ENCODE assay signal across 8 mouse cellular contexts in the genomic region with DNA sequence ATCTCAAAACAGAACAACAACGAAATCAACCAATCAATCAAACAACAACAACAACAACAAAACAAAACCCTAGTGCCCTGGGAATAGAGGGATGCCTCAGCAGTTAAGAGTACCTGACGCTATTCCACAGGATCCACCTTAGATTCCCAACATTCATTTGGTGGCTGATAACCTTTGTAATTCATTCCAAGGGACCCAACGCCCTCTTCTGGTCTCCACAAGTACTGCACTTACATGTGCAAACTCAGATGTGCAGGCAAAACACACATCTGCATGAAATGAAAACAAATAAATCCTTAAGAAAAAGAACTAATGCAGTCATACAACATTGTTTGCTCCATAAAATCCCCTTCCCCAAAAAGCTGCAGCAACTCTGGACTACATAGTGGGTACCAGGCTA. TPM values are rescaled to one million over a fixed set of nuclear protein-coding genes. Genes with fewer than 3 reads are reported as not detected.
DNase-seq lines count a peak whose midpoint lies in the region; ATAC-seq and TF ChIP-seq lines count a peak whose summit lies in the region.

No protein-coding gene starts in this region.

- H3K4me2 ChIP-seq in hindbrain, embryonic 11.5 days (replicated peaks; ENCODE audit: low read depth, low read length): no peak overlapping the region

- 35% methylated on average over 3 of the region's 3 CpGs for WGBS in hindbrain, embryonic 11.5 days
- WGBS in hindbrain, embryonic 10.5 days: 30% methylated on average over 3 of the region's 3 CpGs
- 41% methylated on average over 3 of the region's 3 CpGs for WGBS in olfactory bulb, adult 2 months

- peak; percentile 49 for DNase-seq in hindbrain, embryonic 11.5 days (ENCODE audit: low spot score)
- no peak for DNase-seq in hindbrain, embryonic 10.5 days (ENCODE audit: low spot score)
- DNase-seq in ovary, postnatal 14 days (ENCODE audit: low spot score): peak; percentile 22
- DNase-seq in ovary, postnatal 10 days (ENCODE audit: low spot score): no peak
- peak; percentile 77 for DNase-seq in R1 (ENCODE audit: low read depth, low spot score)
- no peak for DNase-seq in left cerebral cortex, postnatal 4 days

- no peak overlapping the region for H3K4me3 ChIP-seq in hindbrain, embryonic 11.5 days (ENCODE audit: low read depth, low read length)
- no peak overlapping the region for H3K4me3 ChIP-seq in hindbrain, embryonic 10.5 days
- no peak overlapping the region for H3K4me3 ChIP-seq in olfactory bulb, adult 2 months (ENCODE audit: insufficient read depth, low read depth, low read length)

- H3K9ac ChIP-seq in hindbrain, embryonic 11.5 days (ENCODE audit: low read depth, low read length): no peak overlapping the region

- no peaks in the 10 kb centered on the region for H3K9me3 ChIP-seq in hindbrain, embryonic 11.5 days (ENCODE audit: control insufficient read depth, low read length)
- H3K9me3 ChIP-seq in hindbrain, embryonic 10.5 days: no peaks in the 10 kb centered on the region

- intact Hi-C loops in left cerebral cortex, postnatal 4 days (cut with DNase I): loop anchor here (10.0 kb wide), 2 partner anchors 344 to 424 kb away; no protein-coding TSS in a partner anchor

- no peaks in the 10 kb centered on the region for H3K27me3 ChIP-seq in hindbrain, embryonic 11.5 days (ENCODE audit: control insufficient read depth, insufficient read depth, low read length)
- H3K27me3 ChIP-seq in hindbrain, embryonic 10.5 days (ENCODE audit: insufficient read depth, poor library complexity, severe bottlenecking): no peaks in the 10 kb centered on the region

- no peaks in the 10 kb centered on the region for H3K36me3 ChIP-seq in hindbrain, embryonic 11.5 days (ENCODE audit: control insufficient read depth, insufficient read depth, low read length)
- no peaks in the 10 kb centered on the region for H3K36me3 ChIP-seq in hindbrain, embryonic 10.5 days

- TF ChIP-seq POLR2A in olfactory bulb, adult 2 months (IDR thresholded peaks at IDR 0.05; ENCODE audit: insufficient read depth, low read depth, low read length): no peak

- TF ChIP-seq CTCF in olfactory bulb, adult 2 months (IDR thresholded peaks at IDR 0.05; ENCODE audit: insufficient read depth, low read depth, low read length): no peak

- no peaks in the 10 kb centered on the region for H3K4me1 ChIP-seq in hindbrain, embryonic 11.5 days (replicated peaks; ENCODE audit: control insufficient read depth, insufficient read depth, low read length)
- H3K4me1 ChIP-seq in hindbrain, embryonic 10.5 days (replicated peaks): no peaks in the 10 kb centered on the region
- peaks cover 2% of the 10 kb centered on the region; the same call in 1 of the 2 replicates for H3K4me1 ChIP-seq in olfactory bulb, adult 2 months (ENCODE audit: control insufficient read depth, insufficient read depth, low read length)

- no peak overlapping the region for H3K27ac ChIP-seq in hindbrain, embryonic 11.5 days (ENCODE audit: low read depth, low read length)
- no peak overlapping the region for H3K27ac ChIP-seq in hindbrain, embryonic 10.5 days
- H3K27ac ChIP-seq in olfactory bulb, adult 2 months (ENCODE audit: insufficient read depth, low read depth, low read length): peak overlapping the region; percentile 41; the same call in 1 of the 2 replicates

- no peak for ATAC-seq in hindbrain, embryonic 11.5 days (ENCODE audit: low FRiP score)
- no peak for ATAC-seq in granulocyte monocyte progenitor cell, adult 5-6 weeks (replicated peaks; ENCODE audit: poor library complexity, severe bottlenecking)

RNA-seq across cellular contexts. Expression of a gene that starts 12.9 kb away (rescaled TPM):
- 29.4 and 34.1 TPM in 2 replicates for polyA plus RNA-seq in hindbrain, embryonic 11.5 days (2014; fragmentation: Nextera tagmentation; extraction: Ambion mirVana)
- 45.0 and 54.9 TPM in 2 replicates for polyA plus RNA-seq in hindbrain, embryonic 10.5 days (2016; fragmentation: Nextera tagmentation; extraction: Ambion mirVana)
- not detected in 2 replicates for polyA plus RNA-seq in olfactory bulb, adult 2 months (2012; ENCODE audit: insufficient read depth, insufficient read length, low replicate concordance, missing spikeins)
- 19.3 and 19.6 TPM in 2 replicates for total RNA-seq in granulocyte monocyte progenitor cell, adult 5-6 weeks (2014; fragmentation: Nextera tagmentation)
- total RNA-seq in granulocyte monocyte progenitor cell, adult 5-6 weeks (2017): 40.6 and 60.0 TPM in 2 replicates
- total RNA-seq in left cerebral cortex, postnatal 4 days (2021): 10 to 100 TPM; 43.4 to 45.2 TPM

Comparison
In these comparisons a context has a peak if more than half of its experiments do, and no peak if none do; other contexts are left out.
1. DNase-seq: peak in hindbrain, embryonic 11.5 days (single experiment), ovary, postnatal 14 days (single experiment) and R1 (single experiment); none in hindbrain, embryonic 10.5 days (single experiment), ovary, postnatal 10 days (single experiment) and left cerebral cortex, postnatal 4 days (single experiment).
2. RNA of a gene that starts 12.9 kb away (polyA plus RNA-seq): 45.0 to 54.9 TPM in hindbrain, embryonic 10.5 days and 29.4 to 34.1 TPM in hindbrain, embryonic 11.5 days; not detected in olfactory bulb, adult 2 months; every median in the first group is over 10 times any median in the second.